Mouse (Mus musculus): Measurements from ENCODE around the gene Large1. TPM values are rescaled to one million over a fixed set of nuclear protein-coding genes. Genes with fewer than 3 reads are reported as not detected.

Large1 gene
- total and polyA plus RNA-seq, 3 experiments = not detected

DNA sequence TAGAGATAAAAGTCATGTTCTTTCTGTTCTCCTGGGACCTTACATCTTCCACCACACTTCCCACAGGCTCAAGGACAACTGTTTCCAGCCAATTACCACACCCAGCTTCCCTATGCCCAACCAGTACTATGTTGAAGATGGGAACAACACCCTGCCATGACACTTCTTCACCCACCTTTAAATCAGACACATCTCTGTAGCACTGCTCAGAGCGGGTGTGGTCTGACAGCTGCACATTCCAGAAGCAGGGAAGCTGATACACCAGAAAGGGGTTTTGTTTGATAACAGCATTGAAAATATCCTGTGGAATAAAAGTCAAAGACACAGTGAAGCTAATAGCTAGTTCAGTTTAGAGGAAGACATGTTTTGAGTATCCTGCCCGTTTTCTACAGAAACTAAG, 470.3 kb downstream of the Large1 start:
- no peak for DNase-seq (ENCODE audit: low read depth, low spot score)
- no peak overlapping the region for H3K4me3 ChIP-seq (ENCODE audit: control insufficient read depth in 1 of 2, insufficient read depth in 1 of 2, low read depth in 2 of 2, low read length in 2 of 2)

DNA sequence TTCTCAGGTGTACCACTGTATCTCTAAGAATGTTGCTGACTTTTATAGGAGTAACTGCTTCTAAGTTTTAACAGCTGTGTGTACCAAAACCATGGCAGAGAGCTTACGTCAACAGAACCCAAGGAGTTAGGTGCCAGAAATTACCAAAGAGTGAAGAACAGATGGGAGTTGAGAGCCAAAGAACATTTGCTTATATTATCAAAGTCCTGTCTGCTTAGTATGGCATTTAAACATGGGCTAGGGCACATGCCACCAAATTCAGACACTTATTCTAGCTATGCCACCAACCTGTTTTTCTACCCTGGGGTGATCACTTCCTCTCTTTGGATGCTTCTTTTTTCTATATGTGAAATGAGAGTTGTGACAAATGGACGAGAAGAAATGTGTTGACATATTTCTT, 479.9 kb downstream of the Large1 start:
- TF ChIP-seq TAL1 (IDR thresholded peaks at IDR 0.05; ENCODE audit: low read length) = no peak
- no peak for TF ChIP-seq HCFC1 (IDR thresholded peaks at IDR 0.05; ENCODE audit: low read depth, low read length)
- no peak for TF ChIP-seq ZC3H11A (IDR thresholded peaks at IDR 0.05; ENCODE audit: low read depth, low read length)
- TF ChIP-seq POLR2A (IDR thresholded peaks at IDR 0.05; ENCODE audit: control insufficient read depth in 1 of 2, insufficient read depth in 1 of 2, low read depth in 1 of 2, low read length in 2 of 2, poor library complexity in 1 of 2) = no peak
- no peak for TF ChIP-seq TBP (IDR thresholded peaks at IDR 0.05; ENCODE audit: low read depth, low read length)
- no peak for TF ChIP-seq E2F4 (IDR thresholded peaks at IDR 0.05; ENCODE audit: borderline replicate concordance, low read depth, low read length)
- no peak for TF ChIP-seq GATA1 (IDR thresholded peaks at IDR 0.05; ENCODE audit: low read depth, low read length)
- TF ChIP-seq MXI1 (IDR thresholded peaks at IDR 0.05; ENCODE audit: low read depth, low read length) = no peak
- no peak for TF ChIP-seq GABPA (IDR thresholded peaks at IDR 0.05; ENCODE audit: low read depth, low read length)
- TF ChIP-seq CHD2 (IDR thresholded peaks at IDR 0.05; ENCODE audit: low read length) = no peak
- H3K4me1 ChIP-seq (ENCODE audit: control insufficient read depth in 1 of 2, insufficient read depth in 2 of 2, low read length in 2 of 2) = no peaks in the 10 kb centered on the region
- no peak overlapping the region for H3K9ac ChIP-seq (ENCODE audit: control insufficient read depth, low read depth, low read length, poor library complexity, severe bottlenecking)
- H3K4me3 ChIP-seq (ENCODE audit: control insufficient read depth in 1 of 2, insufficient read depth in 1 of 2, low read depth in 2 of 2, low read length in 2 of 2) = no peak overlapping the region
- no peaks in the 10 kb centered on the region for H3K9me3 ChIP-seq (replicated peaks; ENCODE audit: insufficient read depth, low read length)
- no peak overlapping the region for H3K27ac ChIP-seq (ENCODE audit: control insufficient read depth, low read depth, low read length)
- no peaks in the 10 kb centered on the region for H3K36me3 ChIP-seq (ENCODE audit: control insufficient read depth in 1 of 2, insufficient read depth in 2 of 2, low read length in 2 of 2)
- DNase-seq (ENCODE audit: low read depth, low spot score) = no peak
- no peaks in the 10 kb centered on the region for H3K79me2 ChIP-seq (ENCODE audit: control insufficient read depth, insufficient read depth, low read length, poor library complexity)
- no peaks in the 10 kb centered on the region for H3K27me3 ChIP-seq (ENCODE audit: control insufficient read depth in 1 of 2, insufficient read depth in 2 of 2, low read length in 2 of 2)

More for the DNA sequence above, 470.3 kb downstream of the Large1 start:
- Histone ChIP-seq H3K79me2 (ENCODE audit: control insufficient read depth, insufficient read depth, low read length, poor library complexity) (no peaks in the 10 kb centered on the region), H3K27me3 (ENCODE audit: control insufficient read depth in 1 of 2, insufficient read depth in 2 of 2, low read length in 2 of 2) (no peaks in the 10 kb centered on the region), H3K36me3 (ENCODE audit: control insufficient read depth in 1 of 2, insufficient read depth in 2 of 2, low read length in 2 of 2) (no peaks in the 10 kb centered on the region), H3K27ac (ENCODE audit: control insufficient read depth, low read depth, low read length) (no peak overlapping the region), H3K4me1 (ENCODE audit: control insufficient read depth in 1 of 2, insufficient read depth in 2 of 2, low read length in 2 of 2) (no peaks in the 10 kb centered on the region), H3K9me3 (replicated peaks; ENCODE audit: insufficient read depth, low read length) (no peaks in the 10 kb centered on the region), H3K9ac (ENCODE audit: control insufficient read depth, low read depth, low read length, poor library complexity, severe bottlenecking) (no peak overlapping the region)
- no peak for TF ChIP-seq NRF1 (IDR thresholded peaks at IDR 0.05; ENCODE audit: insufficient read depth, low read depth, low read length, poor library complexity, severe bottlenecking)
- no peak for TF ChIP-seq JUND (IDR thresholded peaks at IDR 0.05; ENCODE audit: low read depth, low read length)
- no peak for TF ChIP-seq RAD21 (IDR thresholded peaks at IDR 0.05; ENCODE audit: low read depth, low read length)
- no peak for TF ChIP-seq TBP (IDR thresholded peaks at IDR 0.05; ENCODE audit: low read depth, low read length)
- no peak for TF ChIP-seq POLR2AphosphoS5 (IDR thresholded peaks at IDR 0.05; ENCODE audit: borderline replicate concordance, low read depth, low read length)
- no peak for TF ChIP-seq GATA1 (IDR thresholded peaks at IDR 0.05; ENCODE audit: low read depth, low read length)
- TF ChIP-seq GABPA (IDR thresholded peaks at IDR 0.05; ENCODE audit: low read depth, low read length) = no peak
- no peak for TF ChIP-seq MAX (IDR thresholded peaks at IDR 0.05; ENCODE audit: low read length)
- TF ChIP-seq USF1 (IDR thresholded peaks at IDR 0.05; ENCODE audit: low read depth, low read length) = no peak

DNA sequence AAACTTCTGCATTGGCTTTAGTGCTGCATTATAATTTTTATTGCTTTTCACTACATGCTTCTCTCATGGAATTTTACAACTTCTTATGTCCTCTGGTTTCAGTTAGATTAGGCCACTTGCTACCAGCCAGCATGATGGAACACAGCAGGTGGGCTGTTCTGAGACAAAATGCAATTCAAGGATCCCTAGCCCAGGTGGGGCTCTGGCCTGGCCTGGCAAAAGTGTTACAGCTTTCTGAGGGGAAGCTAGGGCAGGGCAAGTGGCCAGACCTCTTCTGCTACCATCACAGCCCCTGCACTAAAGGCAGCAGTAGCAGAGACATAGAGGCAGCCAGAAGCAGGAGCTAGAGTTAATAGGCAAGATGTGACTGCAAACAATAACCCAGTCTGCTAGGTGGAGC, 506.5 kb downstream of the Large1 start:
- TF ChIP-seq MEF2A (IDR thresholded peaks at IDR 0.05; ENCODE audit: extremely low read depth, insufficient replicate concordance, low read depth, low read length, poor library complexity, severe bottlenecking) (no peak), ZKSCAN1 (IDR thresholded peaks at IDR 0.05; ENCODE audit: low read depth, low read length) (no peak), MAZ (IDR thresholded peaks at IDR 0.05; ENCODE audit: low read depth, low read length) (no peak), MAX (IDR thresholded peaks at IDR 0.05; ENCODE audit: low read length) (no peak), ELF1 (IDR thresholded peaks at IDR 0.05; ENCODE audit: low read depth, low read length) (no peak), TCF12 (IDR thresholded peaks at IDR 0.05; ENCODE audit: low read depth, low read length) (no peak), ZMIZ1 (IDR thresholded peaks at IDR 0.05; ENCODE audit: low read depth, low read length) (no peak), USF1 (IDR thresholded peaks at IDR 0.05; ENCODE audit: low read depth, low read length) (no peak), E2F4 (IDR thresholded peaks at IDR 0.05; ENCODE audit: borderline replicate concordance, low read depth, low read length) (no peak), MYC (IDR thresholded peaks at IDR 0.05; ENCODE audit: low read depth, low read length) (no peak), NELFE (IDR thresholded peaks at IDR 0.05; ENCODE audit: low read depth, low read length) (no peak)
- Histone ChIP-seq H3K27me3 (ENCODE audit: control insufficient read depth in 1 of 2, insufficient read depth in 2 of 2, low read length in 2 of 2) (no peaks in the 10 kb centered on the region), H3K79me2 (ENCODE audit: control insufficient read depth, insufficient read depth, low read length, poor library complexity) (no peaks in the 10 kb centered on the region), H3K36me3 (ENCODE audit: control insufficient read depth in 1 of 2, insufficient read depth in 2 of 2, low read length in 2 of 2) (no peaks in the 10 kb centered on the region), H3K27ac (ENCODE audit: control insufficient read depth, low read depth, low read length) (no peak overlapping the region), H3K4me3 (ENCODE audit: control insufficient read depth in 1 of 2, insufficient read depth in 1 of 2, low read depth in 2 of 2, low read length in 2 of 2) (no peak overlapping the region), H3K9ac (ENCODE audit: control insufficient read depth, low read depth, low read length, poor library complexity, severe bottlenecking) (no peak overlapping the region), H3K4me1 (ENCODE audit: control insufficient read depth in 1 of 2, insufficient read depth in 2 of 2, low read length in 2 of 2) (no peaks in the 10 kb centered on the region), H3K9me3 (replicated peaks; ENCODE audit: insufficient read depth, low read length) (no peaks in the 10 kb centered on the region)
- no peak for DNase-seq (ENCODE audit: low read depth, low spot score)

All from MEL (cell line).